Mouse (Mus musculus) lung, adult 2 months (tissue): ENCODE measurements around the gene Atn1.

Experiments
- CTCF ChIP-seq: fragments of 200-500 bp; IDR thresholded peaks from 2 replicates; pipeline ENCODE4 v1.5.1; 2011; ENCODE audit warnings: mild to moderate bottlenecking, low read length, control low read depth; ENCODE audit not compliant: insufficient read depth
- POLR2A ChIP-seq: fragments of 200-500 bp; IDR thresholded peaks from 2 replicates; pipeline ENCODE4 v1.6.1; 2011; ENCODE audit warnings: low read depth, mild to moderate bottlenecking, control low read depth, low read length, borderline replicate concordance; ENCODE audit errors: extremely low read depth

DNA sequence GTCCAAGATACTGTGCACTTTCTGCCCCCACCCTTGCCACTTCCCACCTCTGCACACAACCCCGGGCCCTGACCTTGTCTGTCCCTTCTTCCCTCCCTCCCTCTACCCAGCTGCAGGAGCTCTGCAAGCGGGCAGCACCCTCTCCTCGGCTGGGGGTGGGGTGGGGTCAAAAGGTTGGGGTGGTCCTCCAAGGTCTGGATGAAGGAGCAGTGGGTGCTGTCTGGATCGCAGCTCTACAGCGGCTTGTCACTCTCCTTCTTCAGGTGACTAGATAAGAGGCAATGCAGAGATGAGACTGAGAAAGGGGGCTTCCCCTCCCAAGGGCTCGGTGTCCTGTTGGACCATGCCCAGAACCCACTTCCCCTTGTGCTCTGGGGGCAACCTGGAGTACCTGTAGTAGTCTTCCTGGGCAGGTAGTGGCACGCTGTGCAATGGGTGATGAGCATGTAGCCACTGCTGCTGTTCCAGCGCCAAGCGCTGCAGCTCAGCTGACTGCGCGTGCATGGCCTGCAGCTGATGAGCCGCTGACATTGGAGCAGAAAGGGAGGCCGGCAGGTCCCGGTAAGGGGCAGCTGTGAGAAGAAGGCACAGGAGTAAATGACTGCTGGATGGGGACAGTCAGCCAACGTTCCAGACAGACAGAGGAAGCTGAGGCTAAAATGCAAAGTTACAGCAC lies 13.3 kb downstream of the Atn1 start:
- no peak for TF ChIP-seq CTCF
- TF ChIP-seq POLR2A: no peak
